Mouse (Mus musculus): ENCODE data around the gene Olfr619.

Gene Olfr619

DNA sequence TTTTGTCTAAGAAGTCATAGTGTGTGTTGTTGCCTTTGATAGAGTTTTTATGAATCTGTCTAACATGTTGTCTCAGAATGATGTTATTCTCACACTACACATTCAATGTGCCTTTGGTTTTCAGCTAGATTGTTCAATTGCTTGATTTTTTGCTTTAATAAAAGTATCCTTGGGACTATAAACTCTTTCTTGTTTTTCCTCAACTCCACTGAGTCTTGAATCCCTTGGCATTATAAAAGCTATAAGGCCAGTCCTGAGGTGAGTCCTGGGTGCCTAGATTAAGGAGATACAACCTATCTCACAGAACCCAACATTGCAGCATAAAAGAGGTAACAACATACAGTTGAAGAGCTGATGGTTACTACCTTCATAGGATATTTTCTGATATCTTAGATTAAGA, at the start of gene Olfr619:
Gene Olfr619, plus strand, starts transcription at position 301 of the 400 bp plus-strand sequence.
- DNase-seq (ENCODE audit: low spot score in 2 of 2) = no peak

GRCm38 (mm10) chr7:103555779-103556178, 44.6 kb upstream of the Olfr619 start, which contains the start of gene Olfr615:
Olfr615 (plus strand) TSS chr7:103556079.
- DNase-seq (ENCODE audit: low spot score in 2 of 2) = no peak

DNA sequence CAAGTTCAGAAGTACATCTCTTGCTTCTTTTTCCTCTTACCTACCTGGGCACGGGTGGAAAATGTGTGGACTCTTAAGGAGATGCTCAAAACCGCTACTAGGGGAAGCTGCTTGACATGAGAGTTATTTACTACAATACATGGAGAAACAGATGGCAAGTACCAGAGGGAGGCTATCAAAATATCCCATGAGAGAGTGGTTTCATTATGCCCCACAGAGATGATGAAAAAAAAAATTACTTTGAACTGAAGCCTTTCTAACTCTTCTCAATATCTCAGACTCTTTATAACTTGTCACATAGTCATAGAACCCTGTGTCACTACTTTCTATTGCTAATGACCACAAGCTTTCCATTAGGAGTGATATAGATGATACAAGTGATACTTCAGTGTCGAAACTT, 31.3 kb upstream of the Olfr619 start, which contains the start of gene Olfr616:
Gene Olfr616, minus strand, starts transcription at position 101 of the 400 bp plus-strand sequence.
- no peak for DNase-seq (ENCODE audit: low spot score in 2 of 2)

DNA sequence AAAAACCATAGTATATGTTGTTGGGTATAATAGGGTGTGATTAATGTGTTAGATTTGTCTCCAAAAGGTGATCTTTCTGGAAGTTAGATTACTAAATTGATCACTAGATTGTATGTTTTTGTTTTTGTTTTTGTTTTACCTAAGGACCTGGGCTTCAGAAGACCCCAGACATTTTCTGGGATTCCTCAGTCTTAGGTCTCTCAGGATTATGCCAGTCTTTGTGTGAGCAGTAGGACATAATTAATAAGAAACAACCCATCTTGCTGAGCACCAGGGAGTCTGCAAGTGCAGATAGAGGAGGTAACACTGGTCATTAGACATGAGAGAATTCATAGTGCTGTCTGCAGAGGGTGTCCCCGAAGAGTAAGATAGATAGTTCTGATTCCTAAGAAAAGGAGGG, 27.6 kb upstream of the Olfr619 start, which contains the start of gene Olfr617:
Gene Olfr617, plus strand, starts transcription at position 301 of the 400 bp plus-strand sequence.
- no peak for DNase-seq (ENCODE audit: low spot score in 2 of 2)

GRCm38 (mm10) chr7:103589803-103590202, 10.6 kb upstream of the Olfr619 start, which contains the start of gene Olfr618:
Olfr618 (plus strand) TSS chr7:103590103.
- no peak for DNase-seq (ENCODE audit: low spot score in 2 of 2)

GRCm38 (mm10) chr7:103607425-103607824, 7.0 kb downstream of the Olfr619 start:
- DNase-seq (ENCODE audit: low spot score in 2 of 2) = no peak

GRCm38 (mm10) chr7:103612434-103612833, 12.1 kb downstream of the Olfr619 start, which contains the start of gene Olfr620:
Olfr620 (minus strand) TSS chr7:103612534.
- no peak for DNase-seq (ENCODE audit: low spot score in 2 of 2)

- no peak for DNase-seq (ENCODE audit: low spot score in 2 of 2)
Measured at GRCm38 (mm10) chr7:103636795-103637194, 36.4 kb downstream of the Olfr619 start.

DNA sequence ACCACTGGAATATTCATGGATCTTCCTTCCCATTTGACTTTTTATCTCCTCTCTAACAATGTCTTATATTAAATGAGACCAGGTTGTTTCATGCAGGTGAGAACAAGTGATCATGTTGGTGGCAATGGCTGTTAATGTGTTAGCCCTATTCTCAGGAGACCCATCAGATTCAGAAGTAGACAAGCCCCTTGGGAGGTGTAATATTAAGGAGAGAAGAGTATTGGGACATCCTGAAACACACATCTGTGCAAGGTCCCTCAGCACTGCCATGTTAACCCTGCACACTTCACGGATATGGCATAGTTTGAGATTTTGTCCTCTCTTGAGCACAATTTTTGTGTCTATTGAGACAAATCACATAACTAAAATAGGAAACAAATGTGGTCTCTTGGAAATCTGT, 42.2 kb downstream of the Olfr619 start, which contains the start of gene Olfr622:
Gene Olfr622, minus strand, starts transcription at position 101 of the 400 bp plus-strand sequence.
- DNase-seq (ENCODE audit: low spot score in 2 of 2) = no peak

DNA sequence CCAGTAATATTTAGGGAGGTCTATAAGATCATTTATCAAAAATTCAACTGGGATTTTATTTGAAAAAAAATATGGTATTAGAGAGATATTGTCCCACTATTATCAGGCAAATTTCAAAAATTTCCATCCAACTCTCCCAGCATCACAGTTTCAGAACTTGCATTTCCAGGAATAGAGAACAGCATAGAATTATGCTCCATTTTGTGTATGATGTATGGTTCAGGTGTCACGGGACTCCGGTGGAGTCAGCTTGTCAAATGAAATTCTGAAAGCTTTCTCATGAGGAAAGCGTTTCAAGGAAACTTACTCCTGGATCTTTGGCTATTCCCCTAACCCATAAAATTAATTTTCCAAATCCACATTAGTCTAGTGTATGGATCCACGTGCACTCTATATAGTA, 43.7 kb downstream of the Olfr619 start:
- DNase-seq (ENCODE audit: low spot score in 2 of 2) = no peak

Measured in thymus, postnatal 10 days (tissue).